Mouse (Mus musculus): ENCODE results near the gene Coro1c. TPM values are rescaled to one million over a fixed set of nuclear protein-coding genes. Genes with fewer than 3 reads are reported as not detected.

Coro1c gene
- total and polyA plus RNA-seq, 3 experiments, result 66.1 to 87.4 (median 69.9) TPM

DNA sequence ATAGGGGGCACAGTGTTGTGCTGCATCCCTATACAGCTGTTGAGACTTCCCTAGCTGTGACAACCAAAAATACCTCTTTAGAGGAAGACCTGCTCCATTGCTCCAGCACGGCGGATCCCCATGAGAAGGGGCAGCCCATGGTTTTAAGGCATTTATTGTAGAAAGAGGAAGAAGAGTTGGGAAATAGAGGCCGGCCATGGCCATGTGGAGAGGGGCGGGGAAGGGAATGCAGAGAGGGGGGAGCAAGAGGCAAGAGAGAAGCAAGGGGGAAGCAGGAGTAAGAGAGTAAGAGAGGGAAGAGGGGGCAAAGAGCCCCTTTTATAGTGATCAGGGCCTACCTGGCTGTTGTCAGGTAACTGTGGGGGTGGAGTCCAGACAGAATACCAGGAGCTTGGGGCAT, 98.4 kb downstream of the Coro1c start:
- H3K4me2 ChIP-seq (ENCODE audit: insufficient read depth, low read depth, poor library complexity, severe bottlenecking), result no peak overlapping the region
- dilution Hi-C loops (cut with MboI; ENCODE audit: extremely low pct_ligation_motif_present, extremely low pct_unique_long_range_greater_than_20kb, low sequenced_read_pairs) (no loop called here), in situ Hi-C loops (cut with MboI; ENCODE audit: low pct_ligation_motif_present, low pct_unique_long_range_greater_than_20kb, low sequenced_read_pairs) (loop anchor here (5.0 to 10.0 kb wide), 2 partner anchors 33 to 445 kb away; no protein-coding TSS in a partner anchor)
- TF ChIP-seq TCF12 (IDR thresholded peaks at IDR 0.05; ENCODE audit: low read depth, low read length), result no peak
- TF ChIP-seq ZKSCAN1 (IDR thresholded peaks at IDR 0.05; ENCODE audit: borderline replicate concordance, low read depth, low read length), result no peak
- TF ChIP-seq MAZ (IDR thresholded peaks at IDR 0.05; ENCODE audit: low read depth, low read length), result no peak
- no peak overlapping the region for H3K27ac ChIP-seq (ENCODE audit: insufficient read depth, low read depth)
- H3K9ac ChIP-seq (ENCODE audit: insufficient read depth, low read depth), result no peak overlapping the region
- H3K36me3 ChIP-seq (replicated peaks in 1 of 2; ENCODE audit: control insufficient read depth in 1 of 2, insufficient read depth in 1 of 2, low read length in 1 of 2), result no peaks in the 10 kb centered on the region
- no peaks in the 10 kb centered on the region for H3K79me2 ChIP-seq (replicated peaks; ENCODE audit: control insufficient read depth, extremely low read depth, insufficient read depth, poor library complexity, severe bottlenecking)
- H3K27me3 ChIP-seq (replicated peaks), result peaks cover 1% of the 10 kb centered on the region
- H3K9me3 ChIP-seq (replicated peaks; ENCODE audit: low read length), result peaks cover 12% of the 10 kb centered on the region
- H3K4me1 ChIP-seq (ENCODE audit: control insufficient read depth in 1 of 2, insufficient read depth in 2 of 2), result peaks cover 9 to 30% of the 10 kb centered on the region in 2 experiments; a peak in 3 of 4 replicates
- no peak for DNase-seq (ENCODE audit: extremely low read depth)
- H3K4me3 ChIP-seq (replicated peaks in 1 of 3; ENCODE audit: low read depth in 2 of 3, low read length in 2 of 3, poor library complexity in 1 of 3), result no peak overlapping the region

DNA sequence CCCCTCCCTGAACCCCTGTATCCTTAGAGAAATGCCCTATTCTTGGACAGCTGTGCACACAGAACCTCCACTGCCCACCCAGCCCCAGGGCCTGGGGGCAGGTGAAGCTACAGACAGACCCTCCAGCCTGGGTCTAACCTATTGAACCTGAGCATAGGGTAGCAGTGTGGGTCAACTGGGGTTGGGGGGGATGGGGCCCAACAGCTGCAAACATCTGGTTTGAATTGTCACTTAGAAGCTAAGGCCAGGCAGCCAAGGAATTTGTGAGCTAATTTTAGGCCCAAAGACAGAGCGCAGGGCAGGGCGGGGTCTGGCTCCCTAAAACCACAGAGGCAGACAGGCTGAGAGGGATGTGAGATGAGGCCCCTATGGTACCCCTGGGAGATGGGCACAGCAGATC, 100.4 kb downstream of the Coro1c start:
- Histone ChIP-seq H3K36me3 (replicated peaks in 1 of 2; ENCODE audit: control insufficient read depth in 1 of 2, insufficient read depth in 1 of 2, low read length in 1 of 2) (no peaks in the 10 kb centered on the region), H3K4me1 (ENCODE audit: control insufficient read depth in 1 of 2, insufficient read depth in 2 of 2) (peaks cover 18 to 34% of the 10 kb centered on the region in 2 experiments), H3K9ac (ENCODE audit: insufficient read depth, low read depth) (no peak overlapping the region), H3K9me3 (replicated peaks; ENCODE audit: low read length) (peaks cover 6% of the 10 kb centered on the region), H3K4me3 (replicated peaks in 1 of 3; ENCODE audit: low read depth in 2 of 3, low read length in 2 of 3, poor library complexity in 1 of 3) (no peak overlapping the region), H3K79me2 (replicated peaks; ENCODE audit: control insufficient read depth, extremely low read depth, insufficient read depth, poor library complexity, severe bottlenecking) (no peaks in the 10 kb centered on the region), H3K27me3 (replicated peaks) (peaks cover 1% of the 10 kb centered on the region), H3K27ac (ENCODE audit: insufficient read depth, low read depth) (no peak overlapping the region), H3K4me2 (ENCODE audit: insufficient read depth, low read depth, poor library complexity, severe bottlenecking) (no peak overlapping the region)
- in situ Hi-C loops (cut with MboI; ENCODE audit: low pct_ligation_motif_present, low pct_unique_long_range_greater_than_20kb, low sequenced_read_pairs), result no loop called here
- TF ChIP-seq HCFC1 (IDR thresholded peaks at IDR 0.05; ENCODE audit: low read depth, low read length) (no peak), MAZ (IDR thresholded peaks at IDR 0.05; ENCODE audit: low read depth, low read length) (no peak), KAT2A (IDR thresholded peaks at IDR 0.05; ENCODE audit: insufficient replicate concordance, low read length) (no peak), USF2 (conservative IDR thresholded peaks at IDR 0.05; ENCODE audit: low read depth, low read length) (no peak), MAFK (IDR thresholded peaks at IDR 0.05; ENCODE audit: insufficient replicate concordance, low read length) (no peak), USF1 (IDR thresholded peaks at IDR 0.05; ENCODE audit: low read depth, low read length) (no peak), EP300 (IDR thresholded peaks at IDR 0.05; ENCODE audit: low read length) (no peak), ZC3H11A (IDR thresholded peaks at IDR 0.05; ENCODE audit: low read depth, low read length) (no peak), TBP (conservative IDR thresholded peaks at IDR 0.05; ENCODE audit: low read depth, low read length) (no peak), MXI1 (IDR thresholded peaks at IDR 0.05; ENCODE audit: low read depth, low read length) (no peak), GABPA (IDR thresholded peaks at IDR 0.05; ENCODE audit: insufficient replicate concordance, low read depth, low read length) (no peak), SMC3 (IDR thresholded peaks at IDR 0.05; ENCODE audit: low read depth, low read length) (no peak), JUN (IDR thresholded peaks at IDR 0.05; ENCODE audit: insufficient read depth, low read depth, low read length) (no peak), RAD21 (IDR thresholded peaks at IDR 0.05; ENCODE audit: low read depth, low read length) (no peak), ZNF384 (IDR thresholded peaks at IDR 0.05; ENCODE audit: low read depth, low read length) (no peak), PAX5 (IDR thresholded peaks at IDR 0.05; ENCODE audit: low read length) (no peak)
- dilution Hi-C loops (cut with MboI; ENCODE audit: extremely low pct_ligation_motif_present, extremely low pct_unique_long_range_greater_than_20kb, low sequenced_read_pairs), result no loop called here
- DNase-seq (ENCODE audit: extremely low read depth), result no peak

All from CH12.LX (cell line).